ENCODE assay signal across 9 mouse cellular contexts in genomic region chr7:139441761-139442211, GRCm38 (mm10). TPM values are rescaled to one million over a fixed set of nuclear protein-coding genes. Genes with fewer than 3 reads are reported as not detected.
DNase-seq lines count a peak whose midpoint lies in the region; ATAC-seq and TF ChIP-seq lines count a peak whose summit lies in the region.
"Had no signal": no experiment of that assay in that cellular context is flagged by ENCODE, and none has a peak within 500 bp of the region (broad histone marks: within the 10 kb centered on the region; RNA-seq: fewer than 3 reads in every experiment).

No protein-coding gene starts in this region.

- peak; percentile 14; the same call in 1 of the 2 replicates for TF ChIP-seq CTCF in kidney, postnatal 0 days (IDR thresholded peaks at IDR 0.05; ENCODE audit: low read depth)
- peak; percentile 33 for TF ChIP-seq CTCF in stomach, postnatal 0 days (IDR thresholded peaks at IDR 0.05; ENCODE audit: low read depth)

- H3K4me2 ChIP-seq in kidney, postnatal 0 days (ENCODE audit: low read length), result no peak overlapping the region
- no peak overlapping the region for H3K4me2 ChIP-seq in stomach, postnatal 0 days (replicated peaks; ENCODE audit: low read depth)
- H3K4me2 ChIP-seq: liver, embryonic 15.5 days had no signal

- WGBS in kidney, postnatal 0 days, result 53% methylated on average over 10 of the region's 10 CpGs
- 54% methylated on average over 10 of the region's 10 CpGs for WGBS in stomach, postnatal 0 days
- 80% methylated on average over 10 of the region's 10 CpGs for WGBS in forebrain, embryonic 10.5 days

- no peak for TF ChIP-seq EP300 in stomach, postnatal 0 days (optimal IDR thresholded peaks at IDR 0.05)

- H3K27me3 ChIP-seq in kidney, postnatal 0 days (ENCODE audit: insufficient read depth, low read length), result no peaks in the 10 kb centered on the region
- no peaks in the 10 kb centered on the region for H3K27me3 ChIP-seq in stomach, postnatal 0 days (ENCODE audit: control insufficient read depth, insufficient read depth, low read length)
- no peaks in the 10 kb centered on the region for H3K27me3 ChIP-seq in forebrain, embryonic 10.5 days (ENCODE audit: poor library complexity, severe bottlenecking)
- H3K27me3 ChIP-seq: liver, embryonic 15.5 days had no signal

- no peaks in the 10 kb centered on the region for H3K36me3 ChIP-seq in kidney, postnatal 0 days (ENCODE audit: insufficient read depth, low read length)
- no peaks in the 10 kb centered on the region for H3K36me3 ChIP-seq in stomach, postnatal 0 days (ENCODE audit: control insufficient read depth, insufficient read depth, low read length)
- no peaks in the 10 kb centered on the region for H3K36me3 ChIP-seq in forebrain, embryonic 10.5 days (replicated peaks)
- H3K36me3 ChIP-seq: liver, embryonic 15.5 days had no signal

- H3K27ac ChIP-seq in kidney, postnatal 0 days, result no peak overlapping the region
- H3K27ac ChIP-seq in stomach, postnatal 0 days (replicated peaks), result no peak overlapping the region; the same call in 1 of the 2 replicates
- H3K27ac ChIP-seq in forebrain, embryonic 10.5 days, result no peak overlapping the region
- H3K27ac ChIP-seq: liver, embryonic 15.5 days had no signal

- DNase-seq in adrenal gland, adult (ENCODE audit: inconsistent age in 2 of 2, low spot score in 1 of 2), result peak; percentile 65 to 87
- DNase-seq in adrenal gland, adult 18-20 months (ENCODE audit: low spot score in 2 of 2), result no peak
- peak; percentile 15 for DNase-seq in NIH3T3 (ENCODE audit: low read depth)
- peak; percentile 98 for DNase-seq in heart, adult 11 months
- DNase-seq in kidney, postnatal 0 days (ENCODE audit: low spot score), result peak; percentile 57
- DNase-seq in stomach, postnatal 0 days (ENCODE audit: low spot score), result peak; percentile 57
- DNase-seq in forebrain, embryonic 10.5 days (ENCODE audit: extremely low spot score, low spot score), result no peak
- no peak for DNase-seq in right cerebral cortex, postnatal 4 days

- no peak for ATAC-seq in kidney, postnatal 0 days (replicated peaks; ENCODE audit: low FRiP score, low read depth)
- ATAC-seq in stomach, postnatal 0 days (ENCODE audit: low FRiP score, low TSS enrichment), result peak; percentile 34; the same call in 1 of the 2 replicates

- H3K4me1 ChIP-seq in kidney, postnatal 0 days (replicated peaks; ENCODE audit: insufficient read depth, low read length), result peaks cover 24% of the 10 kb centered on the region
- peaks cover 10% of the 10 kb centered on the region for H3K4me1 ChIP-seq in stomach, postnatal 0 days (replicated peaks; ENCODE audit: control insufficient read depth, insufficient read depth)
- H3K4me1 ChIP-seq in forebrain, embryonic 10.5 days, result peaks cover 40% of the 10 kb centered on the region

- H3K9me3 ChIP-seq in kidney, postnatal 0 days (replicated peaks; ENCODE audit: low read length), result no peaks in the 10 kb centered on the region
- H3K9me3 ChIP-seq in stomach, postnatal 0 days (ENCODE audit: control insufficient read depth, low read length), result no peaks in the 10 kb centered on the region
- no peaks in the 10 kb centered on the region for H3K9me3 ChIP-seq in forebrain, embryonic 10.5 days
- H3K9me3 ChIP-seq: liver, embryonic 15.5 days had no signal

- H3K9ac ChIP-seq in kidney, postnatal 0 days (ENCODE audit: low read depth, low read length), result no peak overlapping the region
- no peak overlapping the region for H3K9ac ChIP-seq in stomach, postnatal 0 days (ENCODE audit: low read length)
- H3K9ac ChIP-seq: liver, embryonic 15.5 days had no signal

- H3K4me3 ChIP-seq in kidney, postnatal 0 days (replicated peaks; ENCODE audit: low read depth, low read length), result no peak overlapping the region
- no peak overlapping the region for H3K4me3 ChIP-seq in stomach, postnatal 0 days (ENCODE audit: low read depth, low read length)
- no peak overlapping the region for H3K4me3 ChIP-seq in forebrain, embryonic 10.5 days
- H3K4me3 ChIP-seq: liver, embryonic 15.5 days had no signal

RNA-seq across cellular contexts. Expression of gene Inpp5a, which starts 52.9 kb away (rescaled TPM):
- total RNA-seq in adrenal gland, adult 18-20 months (2021), result 100 to 1,000 TPM in 1 of 2 experiments, 10 to 100 TPM in 1; 80.9 to 101 TPM
- polyA plus RNA-seq in kidney, postnatal 0 days (2015; fragmentation: Nextera tagmentation; extraction: Ambion mirVana), result 21.0 and 24.3 TPM in 2 replicates
- polyA plus RNA-seq in stomach, postnatal 0 days (2015; fragmentation: Nextera tagmentation; extraction: Ambion mirVana), result 25.4 and 27.6 TPM in 2 replicates
- 10.5 and 14.3 TPM in 2 replicates for polyA plus RNA-seq in forebrain, embryonic 10.5 days (2016; fragmentation: Nextera tagmentation; extraction: Ambion mirVana)

Comparison
In these comparisons a context has a peak if more than half of its experiments do, and no peak if none do; other contexts are left out.
1. DNase-seq: peak in adrenal gland, adult (2 of 2), NIH3T3 (single experiment), heart, adult 11 months (single experiment), kidney, postnatal 0 days (single experiment) and stomach, postnatal 0 days (single experiment); none in adrenal gland, adult 18-20 months (0 of 2), forebrain, embryonic 10.5 days (single experiment) and right cerebral cortex, postnatal 4 days (single experiment).